Mouse (Mus musculus): ENCODE data around the gene Ghr.
A peak's percentile ranks its signal among the peaks of the same experiment; 100 is the strongest.

The Ghr gene

GRCm38 (mm10) chr15:3297615-3298014 is 285.7 kb downstream of the Ghr start:
- DNase-seq (ENCODE audit: low read depth, low spot score), result no peak

- no peak for DNase-seq (ENCODE audit: low read depth, low spot score)
Measured at GRCm38 (mm10) chr15:3295986-3296385, 287.3 kb downstream of the Ghr start.

- DNase-seq (ENCODE audit: low read depth, low spot score), result no peak
Measured at GRCm38 (mm10) chr15:3293477-3293876, 289.8 kb downstream of the Ghr start.

- DNase-seq (ENCODE audit: low read depth, low spot score), result no peak
Measured at GRCm38 (mm10) chr15:3290435-3290834, 292.9 kb downstream of the Ghr start.

GRCm38 (mm10) chr15:3286032-3286431 is 297.3 kb downstream of the Ghr start:
- no peak for DNase-seq (ENCODE audit: low read depth, low spot score)

GRCm38 (mm10) chr15:3281737-3282136 is 301.6 kb downstream of the Ghr start:
- DNase-seq (ENCODE audit: low read depth, low spot score), result no peak

- DNase-seq (ENCODE audit: low read depth, low spot score), result no peak
Measured at GRCm38 (mm10) chr15:3281216-3281615, 302.1 kb downstream of the Ghr start.

GRCm38 (mm10) chr15:3279242-3279641 is 304.1 kb downstream of the Ghr start:
- no peak for DNase-seq (ENCODE audit: low read depth, low spot score)

GRCm38 (mm10) chr15:3277391-3277790 is 305.9 kb downstream of the Ghr start:
- DNase-seq (ENCODE audit: low read depth, low spot score), result no peak

GRCm38 (mm10) chr15:3273191-3273590 is 310.1 kb downstream of the Ghr start:
- DNase-seq (ENCODE audit: low read depth, low spot score), result no peak

- DNase-seq (ENCODE audit: low read depth, low spot score), result no peak
Measured at GRCm38 (mm10) chr15:3271216-3271615, 312.1 kb downstream of the Ghr start.

- DNase-seq (ENCODE audit: low read depth, low spot score), result peak; percentile 39
Measured at GRCm38 (mm10) chr15:3270646-3271077, 312.6 kb downstream of the Ghr start.

- DNase-seq (ENCODE audit: low read depth, low spot score), result no peak
Measured at GRCm38 (mm10) chr15:3269996-3270645, 313.2 kb downstream of the Ghr start.

GRCm38 (mm10) chr15:3269496-3269895 is 313.8 kb downstream of the Ghr start:
- DNase-seq (ENCODE audit: low read depth, low spot score), result no peak

GRCm38 (mm10) chr15:3268247-3268646 is 315.0 kb downstream of the Ghr start, which contains the start of gene Selenop:
Selenop (plus strand) TSS chr15:3268547.
- DNase-seq (ENCODE audit: low read depth, low spot score), result no peak

Data from WW6 (cell line).